Mouse (Mus musculus): ENCODE data around the gene Slc9a5.

DNA sequence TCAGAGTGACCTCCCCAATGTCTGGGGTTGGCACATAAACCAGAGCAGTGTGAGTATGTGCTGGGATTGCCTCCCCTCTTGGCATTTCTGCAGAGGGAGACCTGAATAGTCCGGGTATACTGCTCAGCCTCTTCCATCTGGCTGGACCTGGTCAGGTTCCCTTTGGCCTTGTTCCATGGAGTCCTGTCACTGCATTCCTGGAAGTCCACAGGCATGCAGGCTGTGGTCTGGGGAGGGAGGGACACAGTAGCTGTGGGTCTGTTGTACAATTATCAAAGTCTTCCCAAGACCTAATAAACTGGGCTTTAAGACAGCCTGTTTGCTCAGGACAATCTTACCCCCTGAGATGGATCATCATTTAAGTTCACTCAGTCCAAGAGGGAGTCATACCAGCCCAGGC, 38.5 kb downstream of the Slc9a5 start:
- no peak for TF ChIP-seq POLR2A (IDR thresholded peaks at IDR 0.05; ENCODE audit: borderline replicate concordance, insufficient read depth, low read length)
- TF ChIP-seq CTCF (IDR thresholded peaks at IDR 0.05; ENCODE audit: borderline replicate concordance, insufficient read depth, low read depth, low read length), result no peak
